8 mouse cellular contexts compared by ENCODE assay signal in genomic region chr10:119294454-119295149, GRCm38 (mm10). TPM values are rescaled to one million over a fixed set of nuclear protein-coding genes. Genes with fewer than 3 reads are reported as not detected.
A peak's percentile ranks its signal among the peaks of the same experiment; 100 is the strongest.
DNase-seq lines count a peak whose midpoint lies in the region; ATAC-seq and TF ChIP-seq lines count a peak whose summit lies in the region.

No protein-coding gene starts in this region.

- DNase-seq in intestine, embryonic 14.5 days (ENCODE audit: low spot score): peak; percentile 54
- DNase-seq in CH12.LX (ENCODE audit: extremely low read depth): peak; percentile 77
- DNase-seq in adrenal gland, adult 8-10 months: peak; percentile 1
- DNase-seq in frontal cortex, postnatal 36 days (ENCODE audit: low spot score in 2 of 2): peak; percentile 26 to 50
- DNase-seq in layer of hippocampus, postnatal 10 days (ENCODE audit: low spot score in 2 of 2): peak; percentile 37 to 59
- DNase-seq in midbrain, postnatal 0 days (ENCODE audit: low spot score): peak; percentile 59
- DNase-seq in spleen, postnatal 36 days (ENCODE audit: low spot score in 2 of 2): no peak

- H3K36me3 ChIP-seq in intestine, embryonic 14.5 days (ENCODE audit: control insufficient read depth, insufficient read depth, low read length): no peaks in the 10 kb centered on the region
- H3K36me3 ChIP-seq in intestine, embryonic 16.5 days (ENCODE audit: control insufficient read depth, insufficient read depth, low read length): no peaks in the 10 kb centered on the region
- H3K36me3 ChIP-seq in CH12.LX (replicated peaks in 1 of 2; ENCODE audit: control insufficient read depth in 1 of 2, insufficient read depth in 1 of 2, low read length in 1 of 2): no peaks in the 10 kb centered on the region
- H3K36me3 ChIP-seq in midbrain, postnatal 0 days (ENCODE audit: insufficient read depth, low read length): no peaks in the 10 kb centered on the region

- H3K4me2 ChIP-seq in intestine, embryonic 14.5 days (ENCODE audit: low read length): no peak overlapping the region
- H3K4me2 ChIP-seq in intestine, embryonic 16.5 days (ENCODE audit: low read depth, low read length): no peak overlapping the region
- peak overlapping the region; percentile 83 for H3K4me2 ChIP-seq in CH12.LX (ENCODE audit: insufficient read depth, low read depth, poor library complexity, severe bottlenecking)
- H3K4me2 ChIP-seq in midbrain, postnatal 0 days (ENCODE audit: low read depth, low read length, poor library complexity, severe bottlenecking): no peak overlapping the region

- H3K79me2 ChIP-seq in CH12.LX (replicated peaks; ENCODE audit: control insufficient read depth, extremely low read depth, insufficient read depth, poor library complexity, severe bottlenecking): no peaks in the 10 kb centered on the region

- ATAC-seq in intestine, embryonic 14.5 days (replicated peaks; ENCODE audit: low FRiP score, low TSS enrichment, low read depth): no peak
- no peak for ATAC-seq in intestine, embryonic 16.5 days
- no peak for ATAC-seq in midbrain, postnatal 0 days (ENCODE audit: low FRiP score)

- H3K4me1 ChIP-seq in intestine, embryonic 14.5 days (replicated peaks; ENCODE audit: control insufficient read depth, insufficient read depth, low read length): no peaks in the 10 kb centered on the region
- H3K4me1 ChIP-seq in intestine, embryonic 16.5 days (ENCODE audit: control insufficient read depth, insufficient read depth, low read length): no peaks in the 10 kb centered on the region
- H3K4me1 ChIP-seq in CH12.LX (ENCODE audit: control insufficient read depth in 1 of 2, insufficient read depth in 2 of 2): peaks cover 2 to 30% of the 10 kb centered on the region in 2 experiments; a peak in 2 of 4 replicates
- no peaks in the 10 kb centered on the region for H3K4me1 ChIP-seq in midbrain, postnatal 0 days (ENCODE audit: insufficient read depth, low read length)

- no peak overlapping the region for H3K27ac ChIP-seq in intestine, embryonic 14.5 days (ENCODE audit: low read depth)
- H3K27ac ChIP-seq in intestine, embryonic 16.5 days (ENCODE audit: low read length): no peak overlapping the region
- peak overlapping the region; percentile 68 for H3K27ac ChIP-seq in CH12.LX (ENCODE audit: insufficient read depth, low read depth)
- no peak overlapping the region for H3K27ac ChIP-seq in midbrain, postnatal 0 days (ENCODE audit: low read depth, low read length)

- no peak for TF ChIP-seq POLR2A in CH12.LX (IDR thresholded peaks at IDR 0.05; ENCODE audit: low read depth, low read length)

- H3K27me3 ChIP-seq in intestine, embryonic 14.5 days (replicated peaks; ENCODE audit: control insufficient read depth, insufficient read depth, low read length): no peaks in the 10 kb centered on the region
- H3K27me3 ChIP-seq in intestine, embryonic 16.5 days (replicated peaks; ENCODE audit: control insufficient read depth, insufficient read depth, low read length): no peaks in the 10 kb centered on the region
- H3K27me3 ChIP-seq in CH12.LX (replicated peaks): no peaks in the 10 kb centered on the region
- H3K27me3 ChIP-seq in midbrain, postnatal 0 days (ENCODE audit: insufficient read depth, low read length): no peaks in the 10 kb centered on the region

- TF ChIP-seq RAD21 in CH12.LX (IDR thresholded peaks at IDR 0.05; ENCODE audit: low read depth, low read length): peak; percentile 53

- H3K4me3 ChIP-seq in intestine, embryonic 14.5 days (ENCODE audit: low read depth, low read length): no peak overlapping the region
- no peak overlapping the region for H3K4me3 ChIP-seq in intestine, embryonic 16.5 days (ENCODE audit: low read length)
- peak overlapping the region; percentile 26 to 56 (median 32) for H3K4me3 ChIP-seq in CH12.LX (replicated peaks in 1 of 3; ENCODE audit: low read depth in 2 of 3, low read length in 2 of 3, poor library complexity in 1 of 3)
- H3K4me3 ChIP-seq in midbrain, postnatal 0 days (ENCODE audit: low read depth, low read length): no peak overlapping the region

- dilution Hi-C loops in CH12.LX (cut with MboI; ENCODE audit: extremely low pct_ligation_motif_present, extremely low pct_unique_long_range_greater_than_20kb, low sequenced_read_pairs): no loop called here

- no peak overlapping the region for H3K9ac ChIP-seq in intestine, embryonic 14.5 days (ENCODE audit: low read length)
- no peak overlapping the region for H3K9ac ChIP-seq in intestine, embryonic 16.5 days (ENCODE audit: low read depth, low read length)
- no peak overlapping the region; the same call in 1 of the 2 replicates for H3K9ac ChIP-seq in CH12.LX (ENCODE audit: insufficient read depth, low read depth)
- no peak overlapping the region for H3K9ac ChIP-seq in midbrain, postnatal 0 days (replicated peaks; ENCODE audit: low read length, poor library complexity, severe bottlenecking)

- no peaks in the 10 kb centered on the region for H3K9me3 ChIP-seq in intestine, embryonic 14.5 days (ENCODE audit: control insufficient read depth, low read length)
- H3K9me3 ChIP-seq in intestine, embryonic 16.5 days (ENCODE audit: control insufficient read depth, low read length): no peaks in the 10 kb centered on the region
- H3K9me3 ChIP-seq in CH12.LX (replicated peaks; ENCODE audit: low read length): no peaks in the 10 kb centered on the region
- H3K9me3 ChIP-seq in midbrain, postnatal 0 days (ENCODE audit: low read length): no peaks in the 10 kb centered on the region

- WGBS in intestine, embryonic 14.5 days: 55% methylated on average over 14 of the region's 14 CpGs
- 58% methylated on average over 14 of the region's 14 CpGs for WGBS in intestine, embryonic 16.5 days
- WGBS in midbrain, postnatal 0 days: 53% methylated on average over 14 of the region's 14 CpGs

- in situ Hi-C loops in CH12.LX (cut with MboI; ENCODE audit: low pct_ligation_motif_present, low pct_unique_long_range_greater_than_20kb, low sequenced_read_pairs): no loop called here

- TF ChIP-seq EP300 in CH12.LX (IDR thresholded peaks at IDR 0.05; ENCODE audit: low read length): 0 out of 2 replicates have a peak, but pooled peaks have one; percentile 12

- TF ChIP-seq CTCF in CH12.LX (conservative IDR thresholded peaks at IDR 0.05 in 1 of 2, IDR thresholded peaks at IDR 0.05 in 1 of 2; ENCODE audit: low read depth in 2 of 2, low read length in 2 of 2): peak; percentile 46 to 81; a peak in 3 of 4 replicates
- peak; percentile 73 for TF ChIP-seq CTCF in midbrain, postnatal 0 days (IDR thresholded peaks at IDR 0.05)

TF ChIP-seq in CH12.LX, 34 proteins besides CTCF, POLR2A, EP300 and RAD21 (continues in another document):
- TF ChIP-seq ZC3H11A (IDR thresholded peaks at IDR 0.05; ENCODE audit: low read depth, low read length) (no peak), USF1 (IDR thresholded peaks at IDR 0.05; ENCODE audit: low read depth, low read length) (no peak), ETS1 (conservative IDR thresholded peaks at IDR 0.05; ENCODE audit: low read depth, low read length) (no peak), ZKSCAN1 (IDR thresholded peaks at IDR 0.05; ENCODE audit: borderline replicate concordance, low read depth, low read length) (no peak), CHD2 (IDR thresholded peaks at IDR 0.05; ENCODE audit: low read length) (no peak), TBP (conservative IDR thresholded peaks at IDR 0.05; ENCODE audit: low read depth, low read length) (no peak), MYC (IDR thresholded peaks at IDR 0.05; ENCODE audit: low read depth, low read length) (peak; percentile 84), SMC3 (IDR thresholded peaks at IDR 0.05; ENCODE audit: low read depth, low read length) (peak; percentile 50), RCOR1 (conservative IDR thresholded peaks at IDR 0.05; ENCODE audit: low read depth, low read length) (no peak), IRF4 (IDR thresholded peaks at IDR 0.05; ENCODE audit: low read depth, low read length) (0 out of 2 replicates have a peak, but pooled peaks have one; percentile 25), SIN3A (IDR thresholded peaks at IDR 0.05; ENCODE audit: low read length) (peak; percentile 90), ZMIZ1 (IDR thresholded peaks at IDR 0.05; ENCODE audit: low read depth, low read length) (no peak), E2F4 (IDR thresholded peaks at IDR 0.05; ENCODE audit: insufficient replicate concordance, low read depth, low read length) (no peak), USF2 (conservative IDR thresholded peaks at IDR 0.05; ENCODE audit: low read depth, low read length) (no peak), HCFC1 (IDR thresholded peaks at IDR 0.05; ENCODE audit: low read depth, low read length) (peak; percentile 39; the same call in 1 of the 2 replicates), JUND (conservative IDR thresholded peaks at IDR 0.05; ENCODE audit: low read depth, low read length) (0 out of 2 replicates have a peak, but pooled peaks have one; percentile 5), ZNF384 (IDR thresholded peaks at IDR 0.05; ENCODE audit: low read depth, low read length) (peak; percentile 90), NELFE (IDR thresholded peaks at IDR 0.05; ENCODE audit: low read depth, low read length) (peak; percentile 42; the same call in 1 of the 2 replicates), BHLHE40 (IDR thresholded peaks at IDR 0.05; ENCODE audit: low read depth, low read length) (peak; percentile 46), MEF2A (IDR thresholded peaks at IDR 0.05; ENCODE audit: borderline replicate concordance, low read depth, low read length) (no peak), PAX5 (IDR thresholded peaks at IDR 0.05; ENCODE audit: low read length) (no peak), NRF1 (IDR thresholded peaks at IDR 0.05; ENCODE audit: low read depth, low read length) (no peak), GABPA (IDR thresholded peaks at IDR 0.05; ENCODE audit: insufficient replicate concordance, low read depth, low read length) (no peak), CHD1 (IDR thresholded peaks at IDR 0.05; ENCODE audit: low read depth, low read length) (peak; percentile 52; the same call in 1 of the 2 replicates), TCF12 (IDR thresholded peaks at IDR 0.05; ENCODE audit: low read depth, low read length) (peak; percentile 36; the same call in 1 of the 2 replicates), JUN (IDR thresholded peaks at IDR 0.05; ENCODE audit: insufficient read depth, low read depth, low read length) (no peak)

RNA-seq across cellular contexts. Expression of gene Cand1, which starts 54.7 kb away (rescaled TPM):
- 74.5 and 75.9 TPM in 2 replicates for polyA plus RNA-seq in intestine, embryonic 14.5 days (2014; fragmentation: Nextera tagmentation; extraction: Ambion mirVana)
- polyA plus RNA-seq in intestine, embryonic 16.5 days (2015; fragmentation: Nextera tagmentation; extraction: Ambion mirVana): 29.2 and 33.0 TPM in 2 replicates
- total RNA-seq in CH12.LX (2012; rRNA removed) (71.2 and 76.1 TPM in 2 replicates), CH12.LX (2014; rRNA removed) (93.2 and 97.5 TPM in 2 replicates)
- 109 and 126 TPM in 2 replicates for polyA plus RNA-seq in CH12.LX (2012; ENCODE audit: insufficient read length, low read depth)
- 100 to 1,000 TPM; 104 to 119 (median 110) TPM for total RNA-seq in adrenal gland, adult 8-10 months (2022)
- 100 to 1,000 TPM; 130 to 139 TPM for total RNA-seq in layer of hippocampus, postnatal 10 days (2021)
- 84.9 and 116 TPM in 2 replicates for total RNA-seq in midbrain, postnatal 0 days (2014; rRNA removed)
- polyA plus RNA-seq in midbrain, postnatal 0 days (2015; fragmentation: Nextera tagmentation; extraction: Ambion mirVana): 28.2 and 30.7 TPM in 2 replicates

Comparison
In these comparisons a context has a peak if more than half of its experiments do, and no peak if none do; other contexts are left out.
1. DNase-seq: peak in intestine, embryonic 14.5 days (single experiment), CH12.LX (single experiment), adrenal gland, adult 8-10 months (single experiment), frontal cortex, postnatal 36 days (2 of 2), layer of hippocampus, postnatal 10 days (2 of 2) and midbrain, postnatal 0 days (single experiment); none in spleen, postnatal 36 days (0 of 2).
2. H3K4me3 ChIP-seq: peak in CH12.LX (3 of 3); none in intestine, embryonic 14.5 days (single experiment), intestine, embryonic 16.5 days (single experiment) and midbrain, postnatal 0 days (single experiment).